Mouse (Mus musculus): ENCODE measurements around the gene Bin2. TPM values are rescaled to one million over a fixed set of nuclear protein-coding genes. Genes with fewer than 3 reads are reported as not detected.
A peak's percentile ranks its signal among the peaks of the same experiment; 100 is the strongest.

Gene Bin2
- total and polyA plus RNA-seq, 3 experiments: 1.6 to 3.0 (median 2.0) TPM

DNA sequence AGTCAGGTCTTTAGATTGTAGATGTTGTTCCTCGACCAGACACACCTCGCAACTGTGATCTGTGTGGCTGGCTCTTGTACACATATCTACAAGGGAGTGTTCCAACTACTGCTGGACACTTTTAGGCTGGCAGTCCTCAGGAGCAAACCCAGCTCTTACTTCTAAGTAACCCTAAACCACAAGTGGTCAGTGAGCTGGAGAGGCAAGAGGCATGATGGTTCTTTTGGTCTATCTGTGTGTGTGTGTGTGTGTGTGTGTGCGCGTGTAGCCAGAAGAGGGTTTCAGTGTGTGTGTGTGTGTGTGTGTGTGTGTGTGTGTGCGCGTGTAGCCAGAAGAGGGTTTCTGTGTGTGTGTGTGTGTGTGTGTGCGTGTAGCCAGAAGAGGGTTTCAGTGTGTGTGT is 26.9 kb downstream of the Bin2 start:
- no peak for DNase-seq
- no peaks in the 10 kb centered on the region for H3K79me2 ChIP-seq (replicated peaks; ENCODE audit: control insufficient read depth, insufficient read depth, low read length)
- no peak for TF ChIP-seq EP300 (IDR thresholded peaks at IDR 0.05; ENCODE audit: insufficient read depth, low read depth, low read length)
- no peak for TF ChIP-seq POLR2A (IDR thresholded peaks at IDR 0.05; ENCODE audit: insufficient read depth, low read depth, low read length)
- TF ChIP-seq CTCF (IDR thresholded peaks at IDR 0.05): no peak
- intact Hi-C loops (cut with DNase I): no loop called here
- H3K4me1 ChIP-seq (ENCODE audit: control insufficient read depth, insufficient read depth, low read length): peaks cover 7% of the 10 kb centered on the region
- no peaks in the 10 kb centered on the region for H3K36me3 ChIP-seq (ENCODE audit: control insufficient read depth, insufficient read depth, low read length)
- H3K27me3 ChIP-seq (ENCODE audit: control insufficient read depth, insufficient read depth, low read length): no peaks in the 10 kb centered on the region
- no peak overlapping the region for H3K27ac ChIP-seq
- 88% methylated on average over 7 of the region's 7 CpGs for WGBS
- no peak overlapping the region for H3K4me3 ChIP-seq
- H3K9ac ChIP-seq (ENCODE audit: low read depth, low read length): no peak overlapping the region

DNA sequence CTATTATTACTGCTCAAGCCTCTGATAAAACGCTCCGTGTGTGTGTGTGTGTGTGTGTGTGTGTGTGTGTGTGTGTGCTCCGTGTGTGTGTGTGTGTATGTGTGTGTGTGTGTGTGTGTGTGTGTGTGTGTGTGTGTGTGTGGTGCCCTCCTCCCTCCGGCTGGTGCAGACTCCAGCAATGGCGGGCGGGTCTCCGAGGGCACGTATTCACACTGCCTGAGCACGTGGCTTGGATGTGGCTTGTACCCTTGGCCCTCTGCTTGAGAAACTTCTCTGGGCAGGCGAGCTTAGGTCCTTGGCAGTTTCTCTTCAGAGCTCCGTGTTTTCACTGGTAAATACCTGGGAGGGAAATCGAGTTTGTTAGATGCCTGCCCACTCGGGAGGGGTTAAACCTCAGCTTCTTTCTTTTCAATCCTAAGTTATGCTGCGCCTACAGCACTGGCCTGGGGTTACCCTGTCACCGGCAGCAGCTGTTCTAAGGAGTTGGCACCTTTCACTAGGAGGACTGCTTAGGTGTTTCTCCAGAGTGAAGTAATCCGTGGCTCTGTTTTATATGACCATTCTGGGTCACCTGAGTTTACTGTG is 28.0 kb downstream of the Bin2 start:
- WGBS: 39% methylated on average over 11 of the region's 16 CpGs

DNA sequence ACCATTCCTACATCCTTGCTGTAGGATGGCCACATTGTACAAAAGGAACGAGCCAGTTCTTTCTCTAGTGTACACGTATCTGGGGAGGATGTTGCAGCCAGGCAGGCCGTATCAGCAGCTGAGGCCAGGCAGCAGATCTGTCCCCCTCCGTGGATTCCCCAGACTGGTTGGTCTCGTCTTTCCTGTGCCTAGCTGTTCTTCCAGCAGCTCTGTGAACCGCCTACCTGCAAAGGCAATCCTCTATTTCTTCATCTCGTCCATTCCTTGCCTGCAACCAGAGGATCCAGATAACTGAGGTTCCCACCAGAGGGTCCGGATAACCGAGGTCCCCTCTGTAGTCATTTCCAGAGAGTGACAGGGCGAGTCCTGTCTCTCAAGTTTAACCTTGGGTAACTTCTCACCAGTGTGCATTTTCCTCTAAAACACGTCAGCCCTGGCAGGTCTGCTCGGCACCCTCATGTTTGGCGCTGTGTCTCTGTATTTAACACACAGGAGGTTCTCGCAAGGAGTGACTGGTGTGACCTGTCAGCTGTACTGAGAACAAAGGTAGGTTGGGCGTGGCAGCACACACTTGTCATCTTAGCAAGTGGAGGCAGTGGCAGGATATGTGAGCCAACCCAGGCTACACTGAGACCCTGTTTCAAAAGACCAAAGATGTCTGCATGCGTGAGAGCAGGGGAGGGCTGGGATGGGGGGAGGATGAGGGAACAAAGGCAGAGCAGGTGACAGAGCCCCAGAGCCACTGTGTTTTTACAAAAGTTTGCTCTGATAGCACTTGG is 29.2 kb downstream of the Bin2 start:
- H3K4me3 ChIP-seq: no peak overlapping the region
- peaks cover 7% of the 10 kb centered on the region for H3K4me1 ChIP-seq (ENCODE audit: control insufficient read depth, insufficient read depth, low read length)
- no peak overlapping the region for H3K9ac ChIP-seq (ENCODE audit: low read depth, low read length)
- TF ChIP-seq CTCF (IDR thresholded peaks at IDR 0.05): no peak
- 0 out of 2 replicates have a peak, but pooled peaks have one; percentile 2 for TF ChIP-seq EP300 (IDR thresholded peaks at IDR 0.05; ENCODE audit: insufficient read depth, low read depth, low read length)
- H3K27ac ChIP-seq: no peak overlapping the region
- no peaks in the 10 kb centered on the region; the same call in 1 of the 2 replicates for H3K27me3 ChIP-seq (ENCODE audit: control insufficient read depth, insufficient read depth, low read length)
- DNase-seq: no peak
- no peaks in the 10 kb centered on the region for H3K79me2 ChIP-seq (replicated peaks; ENCODE audit: control insufficient read depth, insufficient read depth, low read length)
- 82% methylated on average over 16 of the region's 16 CpGs for WGBS
- intact Hi-C loops (cut with DNase I): loop anchor here (5.0 kb wide), 1 partner anchor 42 kb away; no protein-coding TSS in a partner anchor
- no peaks in the 10 kb centered on the region for H3K36me3 ChIP-seq (ENCODE audit: control insufficient read depth, insufficient read depth, low read length)

More for the DNA sequence above, 28.0 kb downstream of the Bin2 start:
- Histone ChIP-seq H3K4me3 (no peak overlapping the region), H3K36me3 (ENCODE audit: control insufficient read depth, insufficient read depth, low read length) (no peaks in the 10 kb centered on the region), H3K9ac (ENCODE audit: low read depth, low read length) (no peak overlapping the region), H3K79me2 (replicated peaks; ENCODE audit: control insufficient read depth, insufficient read depth, low read length) (no peaks in the 10 kb centered on the region), H3K27ac (no peak overlapping the region), H3K4me1 (ENCODE audit: control insufficient read depth, insufficient read depth, low read length) (peaks cover 7% of the 10 kb centered on the region), H3K27me3 (ENCODE audit: control insufficient read depth, insufficient read depth, low read length) (no peaks in the 10 kb centered on the region; the same call in 1 of the 2 replicates)
- DNase-seq: no peak
- intact Hi-C loops (cut with DNase I): no loop called here
- TF ChIP-seq POLR2A (IDR thresholded peaks at IDR 0.05; ENCODE audit: insufficient read depth, low read depth, low read length): no peak
- no peak for TF ChIP-seq EP300 (IDR thresholded peaks at IDR 0.05; ENCODE audit: insufficient read depth, low read depth, low read length)
- no peak for TF ChIP-seq CTCF (IDR thresholded peaks at IDR 0.05)

DNA sequence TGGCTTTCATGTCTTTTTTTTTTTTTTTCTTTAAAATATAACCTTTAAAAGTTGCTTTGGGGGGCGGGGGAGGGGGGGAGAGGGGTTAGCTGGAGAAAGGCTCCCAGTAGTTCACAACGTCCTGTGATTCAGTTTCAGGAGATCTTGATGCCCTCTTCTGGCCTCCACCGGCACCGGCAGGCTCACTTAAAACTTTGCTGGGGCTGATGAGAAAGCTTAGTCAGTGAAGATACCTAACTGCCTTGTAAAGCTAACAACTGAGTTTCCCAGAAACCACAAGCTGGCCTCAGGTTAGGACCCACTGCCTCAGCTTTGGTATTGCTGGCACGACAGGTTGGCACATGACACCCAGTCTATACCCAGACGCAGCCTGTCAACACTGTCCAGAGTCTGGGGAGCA is 31.7 kb downstream of the Bin2 start:
- no peak overlapping the region for H3K9ac ChIP-seq (ENCODE audit: low read depth, low read length)
- peaks cover 9% of the 10 kb centered on the region for H3K4me1 ChIP-seq (ENCODE audit: control insufficient read depth, insufficient read depth, low read length)
- no peaks in the 10 kb centered on the region for H3K36me3 ChIP-seq (ENCODE audit: control insufficient read depth, insufficient read depth, low read length)
- TF ChIP-seq CTCF (IDR thresholded peaks at IDR 0.05) (peak; percentile 71), POLR2A (IDR thresholded peaks at IDR 0.05; ENCODE audit: insufficient read depth, low read depth, low read length) (no peak), EP300 (IDR thresholded peaks at IDR 0.05; ENCODE audit: insufficient read depth, low read depth, low read length) (0 out of 2 replicates have a peak, but pooled peaks have one; percentile 12)
- no peaks in the 10 kb centered on the region for H3K79me2 ChIP-seq (replicated peaks; ENCODE audit: control insufficient read depth, insufficient read depth, low read length)
- intact Hi-C loops (cut with DNase I): loop anchor here (1.0 to 5.0 kb wide), 2 partner anchors 22 to 45 kb away; partner anchors contain the start of gene Dazap2
- H3K27me3 ChIP-seq (ENCODE audit: control insufficient read depth, insufficient read depth, low read length): no peaks in the 10 kb centered on the region; the same call in 1 of the 2 replicates
- 20% methylated on average over 6 of the region's 6 CpGs for WGBS
- peak; percentile 55 to 58 for DNase-seq
- no peak overlapping the region; the same call in 1 of the 2 replicates for H3K4me3 ChIP-seq
- no peak overlapping the region for H3K27ac ChIP-seq

DNA sequence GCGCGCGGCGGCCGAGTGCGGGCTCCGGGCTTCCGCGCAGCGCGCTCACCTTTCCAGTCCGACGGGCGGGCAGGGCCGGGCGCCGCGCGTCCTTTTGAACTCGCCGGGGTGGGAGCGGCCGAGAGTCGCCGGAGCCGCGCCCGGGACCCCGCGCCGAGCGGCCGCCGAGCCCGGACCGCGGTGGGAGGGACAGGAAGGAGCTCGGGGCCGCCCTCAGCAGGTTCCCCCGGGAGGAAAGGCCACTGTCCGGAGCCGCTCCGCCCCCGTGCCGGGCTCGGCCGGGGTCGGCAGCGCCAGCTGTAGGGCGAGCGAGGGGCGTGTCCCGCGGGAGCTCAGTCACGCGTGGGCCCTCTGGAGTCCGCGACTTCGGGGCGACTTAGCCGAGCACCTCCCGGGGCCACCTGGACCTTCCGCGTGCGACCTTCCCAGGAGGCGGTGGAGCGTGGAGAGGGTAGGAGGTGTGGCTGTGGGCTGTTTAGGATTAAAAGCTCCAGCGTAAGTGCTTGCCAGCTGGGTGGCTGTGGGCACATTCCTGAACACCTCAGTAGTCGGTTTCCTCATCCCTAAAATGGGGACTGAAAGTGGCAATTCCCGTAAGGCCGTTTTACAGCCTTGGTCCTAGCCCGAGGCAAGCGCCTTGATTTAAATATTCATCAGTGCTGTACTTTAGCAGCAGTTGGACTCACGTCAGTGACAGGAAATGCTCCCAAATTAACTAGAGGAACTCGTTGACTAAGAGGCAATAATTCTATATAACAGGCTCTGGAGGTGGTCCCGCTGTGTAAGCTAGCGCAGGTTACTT is 32.5 kb downstream of the Bin2 start, which contains the start of gene Smagp:
TSS of gene Smagp (minus strand) at position 241 of the 802 bp plus-strand sequence.
- peak within 1 kb of the TSS; percentile 79 for H3K27ac ChIP-seq
- peak within 1 kb of the TSS; percentile 77 for H3K4me3 ChIP-seq
- H3K36me3 ChIP-seq (ENCODE audit: control insufficient read depth, insufficient read depth, low read length): no peaks in the 10 kb centered on the region
- under 1% methylated on average over 77 of the region's 77 CpGs for WGBS
- TF ChIP-seq POLR2A (IDR thresholded peaks at IDR 0.05; ENCODE audit: insufficient read depth, low read depth, low read length): no peak; the same call in 1 of the 2 replicates
- no peak for TF ChIP-seq EP300 (IDR thresholded peaks at IDR 0.05; ENCODE audit: insufficient read depth, low read depth, low read length)
- TF ChIP-seq CTCF (IDR thresholded peaks at IDR 0.05): no peak
- DNase-seq: peak; percentile 80 to 85
- H3K79me2 ChIP-seq (replicated peaks; ENCODE audit: control insufficient read depth, insufficient read depth, low read length): no peaks in the 10 kb centered on the region
- no peaks in the 10 kb centered on the region; the same call in 1 of the 2 replicates for H3K27me3 ChIP-seq (ENCODE audit: control insufficient read depth, insufficient read depth, low read length)
- intact Hi-C loops (cut with DNase I): loop anchor here (1.0 to 5.0 kb wide), 2 partner anchors 22 to 45 kb away; partner anchors contain the start of gene Dazap2
- H3K9ac ChIP-seq (ENCODE audit: low read depth, low read length): peak within 1 kb of the TSS; percentile 93
- peaks cover 12% of the 10 kb centered on the region for H3K4me1 ChIP-seq (ENCODE audit: control insufficient read depth, insufficient read depth, low read length)

Measured in heart, adult 2 months (tissue).